Mouse (Mus musculus) v-Abl transformed pro-B cells (cell line): ENCODE measurements around the gene Axdnd1.
"Not testable (repeated sequence)": the region's sequence is repeated elsewhere in the genome, so short reads cannot be mapped to it uniquely, and the experiment has no call there.

Experiments
- in situ Hi-C, 2 experiments: fragments of 400-800 bp; cut with MboI; formaldehyde crosslinking; loops; one replicate each; pipeline ENCODE4 v1.15.1; 2025; ENCODE audit not compliant: unreplicated experiment in 2 of 2

Axdnd1 gene

GRCm38 (mm10) chr1:156349031-156349430, 71.9 kb downstream of the Axdnd1 start:
- in situ Hi-C loops = no loop called here

- in situ Hi-C loops = no loop called here
Measured at GRCm38 (mm10) chr1:156345633-156346032, 75.3 kb downstream of the Axdnd1 start.

GRCm38 (mm10) chr1:156344433-156344832, 76.5 kb downstream of the Axdnd1 start:
- in situ Hi-C loops = no loop called here

GRCm38 (mm10) chr1:156340847-156341246, 80.1 kb downstream of the Axdnd1 start:
- in situ Hi-C loops = no loop called here

GRCm38 (mm10) chr1:156323126-156323525, 97.8 kb downstream of the Axdnd1 start:
- in situ Hi-C loops = no loop called here

- in situ Hi-C loops = no loop called here
Measured at GRCm38 (mm10) chr1:156310630-156311029, 110.3 kb downstream of the Axdnd1 start, which contains the start of gene Nphs2. Nphs2 (plus strand) TSS chr1:156310727.

- in situ Hi-C loops = no loop called here
Measured at GRCm38 (mm10) chr1:156308595-156308994, 112.4 kb downstream of the Axdnd1 start.

- in situ Hi-C loops = no loop called here
Measured at GRCm38 (mm10) chr1:156302911-156303749, 117.8 kb downstream of the Axdnd1 start, which contains the start of gene Tdrd5. Tdrd5 (minus strand) TSS chr1:156303664.

GRCm38 (mm10) chr1:156290016-156290415, 130.9 kb downstream of the Axdnd1 start:
- in situ Hi-C loops = no loop called here

GRCm38 (mm10) chr1:156289222-156289587, 131.8 kb downstream of the Axdnd1 start:
- in situ Hi-C loops = not testable (repeated sequence)

GRCm38 (mm10) chr1:156288556-156289221, 132.3 kb downstream of the Axdnd1 start:
- in situ Hi-C loops = no loop called here

GRCm38 (mm10) chr1:156285541-156285896, 135.4 kb downstream of the Axdnd1 start:
- in situ Hi-C loops = no loop called here

- in situ Hi-C loops = no loop called here
Measured at GRCm38 (mm10) chr1:156284851-156285540, 136.0 kb downstream of the Axdnd1 start.

- in situ Hi-C loops = no loop called here
Measured at GRCm38 (mm10) chr1:156284207-156284606, 136.8 kb downstream of the Axdnd1 start.

GRCm38 (mm10) chr1:156280131-156280530, 140.8 kb downstream of the Axdnd1 start:
- in situ Hi-C loops = no loop called here

GRCm38 (mm10) chr1:156273647-156274046, 147.3 kb downstream of the Axdnd1 start:
- in situ Hi-C loops = no loop called here
